29 mouse cellular contexts compared by ENCODE assay signal in genomic region chr7:93026231-93026630, GRCm38 (mm10). TPM values are rescaled to one million over a fixed set of nuclear protein-coding genes. Genes with fewer than 3 reads are reported as not detected.
DNase-seq lines count a peak whose midpoint lies in the region; ATAC-seq lines count a peak whose summit lies in the region.
"Had no signal": no experiment of that assay in that cellular context is flagged by ENCODE, and none has a peak within 500 bp of the region (broad histone marks: within the 10 kb centered on the region; RNA-seq: fewer than 3 reads in every experiment).

No protein-coding gene starts in this region.

- H3K27me3 ChIP-seq in limb, embryonic 11.5 days (ENCODE audit: control insufficient read depth, insufficient read depth, low read length) = no peaks in the 10 kb centered on the region
- no peaks in the 10 kb centered on the region for H3K27me3 ChIP-seq in limb, embryonic 10.5 days (ENCODE audit: low read depth, poor library complexity, severe bottlenecking)
- no peaks in the 10 kb centered on the region for H3K27me3 ChIP-seq in neural tube, embryonic 12.5 days (replicated peaks)
- no peaks in the 10 kb centered on the region for H3K27me3 ChIP-seq in neural tube, embryonic 15.5 days (replicated peaks)
- H3K27me3 ChIP-seq: embryonic facial prominence, embryonic 15.5 days; heart, embryonic 15.5 days; hindbrain, embryonic 12.5 days; liver, embryonic 15.5 days had no signal

- peak; percentile 30 for DNase-seq in embryo, embryonic 10 days (ENCODE audit: low spot score)
- no peak for DNase-seq in embryo, embryonic 9.5 days (ENCODE audit: extremely low spot score)
- peak; percentile 21 for DNase-seq in limb, embryonic 11.5 days (ENCODE audit: low spot score)
- no peak for DNase-seq in limb, embryonic 10.5 days (ENCODE audit: low spot score)
- DNase-seq in retina, postnatal 1 day = peak; percentile 38
- no peak for DNase-seq in adipocyte (ENCODE audit: low spot score)
- DNase-seq: adrenal gland, postnatal 10 days; cerebellum, adult 11 months; cerebellum, adult 9-10 months; cerebellum, postnatal 36 days; gastrocnemius, postnatal 14 days; kidney, adult 9 months; kidney, postnatal 10 days; layer of hippocampus, postnatal 36 days; left cerebral cortex, postnatal 4 days; lung, embryonic 14.5 days; lung, postnatal 14 days; right cerebral cortex, postnatal 14 days had no signal

- ATAC-seq in limb, embryonic 11.5 days (ENCODE audit: insufficient number of reproducible peaks, low FRiP score, low TSS enrichment, low read depth) = no peak; the same call in 1 of the 2 replicates
- ATAC-seq in neural tube, embryonic 12.5 days (ENCODE audit: low FRiP score, low read depth) = peak; percentile 63
- no peak for ATAC-seq in neural tube, embryonic 15.5 days (ENCODE audit: low FRiP score)
- ATAC-seq: intestine, postnatal 0 days; midbrain, embryonic 16.5 days had no signal

- H3K9me3 ChIP-seq in limb, embryonic 11.5 days (ENCODE audit: control insufficient read depth, low read length) = no peaks in the 10 kb centered on the region
- H3K9me3 ChIP-seq in limb, embryonic 10.5 days (replicated peaks) = no peaks in the 10 kb centered on the region
- H3K9me3 ChIP-seq in neural tube, embryonic 12.5 days = no peaks in the 10 kb centered on the region
- no peaks in the 10 kb centered on the region for H3K9me3 ChIP-seq in neural tube, embryonic 15.5 days (replicated peaks)
- H3K9me3 ChIP-seq: embryonic facial prominence, embryonic 10.5 days; embryonic facial prominence, embryonic 15.5 days; G1E; heart, embryonic 10.5 days; heart, embryonic 15.5 days; hindbrain, embryonic 12.5 days; liver, embryonic 15.5 days had no signal

- H3K4me3 ChIP-seq in limb, embryonic 11.5 days (ENCODE audit: low read depth, low read length) = no peak overlapping the region
- no peak overlapping the region for H3K4me3 ChIP-seq in limb, embryonic 10.5 days
- H3K4me3 ChIP-seq in neural tube, embryonic 12.5 days = no peak overlapping the region
- no peak overlapping the region for H3K4me3 ChIP-seq in neural tube, embryonic 15.5 days (replicated peaks)
- H3K4me3 ChIP-seq: embryonic facial prominence, embryonic 10.5 days; embryonic facial prominence, embryonic 15.5 days; heart, embryonic 10.5 days; heart, embryonic 15.5 days; hindbrain, embryonic 12.5 days; liver, embryonic 15.5 days had no signal

- no peak overlapping the region for H3K27ac ChIP-seq in limb, embryonic 11.5 days (replicated peaks; ENCODE audit: low read depth, low read length)
- no peak overlapping the region for H3K27ac ChIP-seq in limb, embryonic 10.5 days
- no peak overlapping the region for H3K27ac ChIP-seq in neural tube, embryonic 12.5 days
- H3K27ac ChIP-seq in neural tube, embryonic 15.5 days (replicated peaks) = no peak overlapping the region
- H3K27ac ChIP-seq: embryonic facial prominence, embryonic 10.5 days; embryonic facial prominence, embryonic 15.5 days; heart, embryonic 10.5 days; heart, embryonic 15.5 days; hindbrain, embryonic 12.5 days; liver, embryonic 15.5 days had no signal

- no peak overlapping the region for H3K4me2 ChIP-seq in limb, embryonic 11.5 days (ENCODE audit: low read depth, severe bottlenecking)
- H3K4me2 ChIP-seq in neural tube, embryonic 12.5 days (replicated peaks) = no peak overlapping the region
- no peak overlapping the region for H3K4me2 ChIP-seq in neural tube, embryonic 15.5 days
- H3K4me2 ChIP-seq: embryonic facial prominence, embryonic 15.5 days; heart, embryonic 15.5 days; hindbrain, embryonic 12.5 days; liver, embryonic 15.5 days; lung, embryonic 14.5 days had no signal

- 0 out of 2 replicates have a peak, but pooled peaks cover 3% of the 10 kb centered on the region for H3K4me1 ChIP-seq in limb, embryonic 11.5 days (ENCODE audit: control insufficient read depth, insufficient read depth, low read length)
- peaks cover 5% of the 10 kb centered on the region for H3K4me1 ChIP-seq in limb, embryonic 10.5 days
- peaks cover 5% of the 10 kb centered on the region; the same call in 1 of the 2 replicates for H3K4me1 ChIP-seq in neural tube, embryonic 12.5 days
- no peaks in the 10 kb centered on the region for H3K4me1 ChIP-seq in neural tube, embryonic 15.5 days
- H3K4me1 ChIP-seq: embryonic facial prominence, embryonic 10.5 days; embryonic facial prominence, embryonic 15.5 days; heart, embryonic 10.5 days; heart, embryonic 15.5 days; liver, embryonic 15.5 days had no signal

- 25% methylated on average over 4 of the region's 4 CpGs for WGBS in limb, embryonic 11.5 days
- 46% methylated on average over 4 of the region's 4 CpGs for WGBS in limb, embryonic 10.5 days
- 10% methylated on average over 4 of the region's 4 CpGs for WGBS in neural tube, embryonic 12.5 days
- 22% methylated on average over 4 of the region's 4 CpGs for WGBS in neural tube, embryonic 15.5 days

- no peaks in the 10 kb centered on the region for H3K36me3 ChIP-seq in limb, embryonic 11.5 days (ENCODE audit: control insufficient read depth, insufficient read depth, low read length)
- no peaks in the 10 kb centered on the region for H3K36me3 ChIP-seq in limb, embryonic 10.5 days
- H3K36me3 ChIP-seq in neural tube, embryonic 12.5 days = no peaks in the 10 kb centered on the region
- H3K36me3 ChIP-seq in neural tube, embryonic 15.5 days = no peaks in the 10 kb centered on the region
- H3K36me3 ChIP-seq: embryonic facial prominence, embryonic 10.5 days; embryonic facial prominence, embryonic 15.5 days; G1E; heart, embryonic 10.5 days; heart, embryonic 15.5 days; hindbrain, embryonic 12.5 days; liver, embryonic 15.5 days had no signal

- H3K9ac ChIP-seq in limb, embryonic 11.5 days (ENCODE audit: low read length) = no peak overlapping the region
- H3K9ac ChIP-seq in neural tube, embryonic 12.5 days = no peak overlapping the region
- H3K9ac ChIP-seq in neural tube, embryonic 15.5 days (replicated peaks) = no peak overlapping the region
- H3K9ac ChIP-seq: embryonic facial prominence, embryonic 15.5 days; heart, embryonic 15.5 days; hindbrain, embryonic 12.5 days; liver, embryonic 15.5 days; lung, embryonic 14.5 days had no signal

RNA-seq across cellular contexts. Expression of gene Fam181b, which starts 53.4 kb away (rescaled TPM):
- polyA plus RNA-seq in limb, embryonic 11.5 days (2014; fragmentation: Nextera tagmentation; extraction: Ambion mirVana) = 28.6 and 38.6 TPM in 2 replicates
- 13.7 and 35.4 TPM in 2 replicates for polyA plus RNA-seq in limb, embryonic 10.5 days (2016; fragmentation: Nextera tagmentation; extraction: Ambion mirVana)
- polyA plus RNA-seq in neural tube, embryonic 12.5 days (2016; fragmentation: Nextera tagmentation; extraction: Ambion mirVana) = 76.3 and 79.6 TPM in 2 replicates
- polyA plus RNA-seq in neural tube, embryonic 15.5 days (2015; fragmentation: Nextera tagmentation; extraction: Ambion mirVana) = 66.5 and 84.8 TPM in 2 replicates
- polyA plus RNA-seq: G1E; liver, embryonic 15.5 days had no signal

Comparison
In these comparisons a context has a peak if more than half of its experiments do, and no peak if none do; other contexts are left out.
1. DNase-seq: peak in embryo, embryonic 10 days (single experiment), limb, embryonic 11.5 days (single experiment) and retina, postnatal 1 day (single experiment); none in embryo, embryonic 9.5 days (single experiment), limb, embryonic 10.5 days (single experiment) and adipocyte (single experiment).